Mouse (Mus musculus): Measurements from ENCODE around the gene Catsperb.
A peak's percentile ranks its signal among the peaks of the same experiment; 100 is the strongest.
"Not testable (repeated sequence)": the region's sequence is repeated elsewhere in the genome, so short reads cannot be mapped to it uniquely, and the experiment has no call there.

The Catsperb gene

GRCm38 (mm10) chr12:101404353-101404752, at the start of gene Catsperb:
Gene Catsperb (plus strand): TSS chr12:101404653.
- not testable (repeated sequence) for DNase-seq (ENCODE audit: low spot score in 2 of 2)

GRCm38 (mm10) chr12:101361468-101361867, 43.0 kb upstream of the Catsperb start:
- DNase-seq (ENCODE audit: low spot score in 2 of 2), result peak; percentile 2 to 3

DNA sequence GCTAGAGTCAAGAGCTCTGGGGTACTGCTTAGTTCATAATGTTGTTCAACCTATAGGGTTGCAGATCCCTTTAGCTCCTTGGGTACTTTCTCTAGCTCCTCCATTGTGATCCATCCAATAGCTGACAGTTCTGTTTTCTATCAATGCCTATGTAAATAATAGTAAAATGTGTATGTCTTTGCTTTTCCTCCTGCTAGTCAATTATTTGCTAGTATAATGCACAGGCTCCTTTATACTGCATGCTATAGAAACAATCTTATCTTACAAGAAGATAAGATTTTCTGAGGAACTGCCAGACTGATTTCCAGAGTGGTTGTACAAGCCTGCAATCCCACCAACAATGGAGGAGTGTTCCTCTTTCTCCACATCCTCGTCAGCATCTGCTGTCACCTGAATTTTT, 23.0 kb upstream of the Catsperb start:
- not testable (repeated sequence) for DNase-seq (ENCODE audit: low spot score in 2 of 2)

DNA sequence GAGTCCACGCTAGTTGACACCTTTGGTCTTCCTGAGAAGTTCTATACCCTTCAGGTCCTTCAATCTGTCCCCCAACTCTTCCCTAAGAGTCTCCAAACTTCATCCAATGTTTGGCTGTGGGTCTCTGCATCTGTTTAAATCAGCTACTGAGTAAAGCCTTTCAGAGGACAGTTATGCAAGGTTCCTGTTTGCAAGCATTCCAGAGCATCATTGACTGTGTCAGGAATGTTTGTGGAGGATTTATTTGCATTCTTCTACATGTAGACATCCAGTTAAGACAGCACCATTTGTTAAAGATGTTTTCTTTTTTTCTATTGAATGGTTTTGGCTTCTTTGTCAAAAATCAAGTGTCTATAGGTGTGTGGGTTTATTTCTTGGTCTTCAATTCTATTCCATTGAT, 21.7 kb downstream of the Catsperb start:
- no peak for DNase-seq (ENCODE audit: low spot score in 2 of 2)

DNA sequence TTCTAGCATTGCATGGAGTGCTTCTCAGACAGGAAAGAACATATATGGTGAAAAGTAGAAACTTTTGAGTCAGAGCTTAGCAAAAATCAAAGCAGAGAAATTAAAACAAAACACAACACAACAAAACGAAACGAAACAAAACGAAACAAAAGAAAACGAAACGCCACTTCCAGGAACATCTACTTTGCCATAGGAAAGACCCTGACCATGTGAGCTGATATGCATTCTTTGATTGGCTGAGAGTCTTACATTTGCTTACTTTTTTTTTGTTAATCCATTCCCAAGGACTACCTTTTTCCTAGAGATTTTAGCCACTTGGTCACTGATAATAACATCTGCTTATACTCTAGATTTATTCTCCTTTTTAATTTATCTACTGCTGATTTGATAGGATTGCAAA, 57.6 kb downstream of the Catsperb start:
- no peak for DNase-seq (ENCODE audit: low spot score in 2 of 2)

GRCm38 (mm10) chr12:101483571-101483970, 79.1 kb downstream of the Catsperb start:
- DNase-seq (ENCODE audit: low spot score in 2 of 2), result no peak

GRCm38 (mm10) chr12:101511326-101511725, 106.9 kb downstream of the Catsperb start:
- DNase-seq (ENCODE audit: low spot score in 2 of 2), result not testable (repeated sequence)

- peak; percentile 3 to 5 for DNase-seq (ENCODE audit: low spot score in 2 of 2)
These were observed 202.2 kb downstream of the Catsperb start for GRCm38 (mm10) chr12:101606622-101607021.

DNA sequence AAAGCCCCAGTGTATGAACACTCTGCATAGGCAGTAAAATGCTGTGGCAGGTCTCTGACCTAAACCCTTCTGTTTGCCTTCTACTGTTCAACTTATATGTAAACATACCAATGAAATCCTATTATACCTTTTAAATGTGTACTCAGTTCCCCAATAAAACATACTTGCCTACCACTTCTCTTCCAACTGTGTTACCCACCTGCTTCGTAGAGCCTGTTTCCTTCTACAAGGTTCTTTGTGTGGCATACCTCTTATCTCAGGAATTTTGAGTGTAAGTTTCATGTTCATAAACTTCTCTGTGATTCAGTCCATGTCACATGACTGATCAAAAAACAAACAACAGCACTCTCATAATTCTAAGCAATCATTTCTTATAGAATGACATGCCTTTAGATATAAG, 228.7 kb downstream of the Catsperb start:
- DNase-seq (ENCODE audit: low spot score in 2 of 2), result no peak

GRCm38 (mm10) chr12:101667502-101667901, 263.0 kb downstream of the Catsperb start:
- no peak for DNase-seq (ENCODE audit: low spot score in 2 of 2)
